Mouse (Mus musculus): Measurements from ENCODE around the gene Crip3. TPM values are rescaled to one million over a fixed set of nuclear protein-coding genes. Genes with fewer than 3 reads are reported as not detected.

Gene Crip3
- total RNA-seq, 2 experiments from 2014 or later, result 0.36 to 0.52 TPM

DNA sequence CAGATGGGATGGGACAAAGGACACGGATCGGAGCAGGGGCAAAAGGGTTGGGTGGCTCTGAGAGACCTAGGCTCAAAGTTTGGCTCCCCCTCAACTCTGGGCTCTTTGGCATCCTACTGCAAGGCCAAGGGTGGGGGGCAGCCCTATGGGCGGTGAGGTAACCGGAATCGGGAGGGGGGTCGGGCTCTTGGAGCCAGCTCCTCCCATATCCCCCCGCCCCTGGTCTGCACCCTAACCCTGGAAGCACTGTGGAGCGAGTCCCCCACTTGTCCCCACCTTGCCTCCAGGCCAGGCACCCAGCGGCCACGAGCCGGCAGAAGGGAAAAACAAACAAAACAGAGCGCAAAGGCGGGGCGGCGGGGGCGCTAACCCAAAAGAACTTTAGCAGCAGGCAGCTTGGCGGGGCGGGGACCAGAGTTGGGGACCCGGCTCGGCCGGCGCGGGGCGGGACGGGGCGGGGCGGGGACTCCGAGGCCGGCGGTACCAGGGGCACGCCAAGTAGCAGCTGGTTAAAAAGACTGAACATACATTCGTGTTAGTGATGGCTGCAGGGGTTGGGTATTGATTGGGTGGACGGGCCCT is 26.5 kb downstream of the Crip3 start:
- DNase-seq, result peak; percentile 48

DNA sequence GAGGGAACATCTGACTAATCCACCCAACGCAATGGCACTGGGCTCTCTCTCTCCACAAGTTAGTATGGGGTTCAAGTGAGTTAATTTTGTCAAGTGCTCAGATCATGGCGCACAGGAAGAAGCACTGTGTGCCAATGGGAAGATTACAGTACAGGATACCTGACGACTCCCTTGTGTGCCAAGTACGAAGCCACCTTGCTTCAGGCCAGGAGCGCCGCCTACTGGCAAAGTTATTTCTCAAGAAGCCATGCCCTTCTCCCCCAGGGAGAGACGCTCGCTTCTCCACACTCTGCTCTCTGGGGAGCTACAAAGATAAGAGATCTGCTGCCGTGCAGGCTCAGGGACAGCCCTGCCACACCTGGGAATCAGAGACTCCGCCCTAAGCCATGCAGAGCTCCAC is 29.1 kb downstream of the Crip3 start:
- peak; percentile 50 for DNase-seq

DNA sequence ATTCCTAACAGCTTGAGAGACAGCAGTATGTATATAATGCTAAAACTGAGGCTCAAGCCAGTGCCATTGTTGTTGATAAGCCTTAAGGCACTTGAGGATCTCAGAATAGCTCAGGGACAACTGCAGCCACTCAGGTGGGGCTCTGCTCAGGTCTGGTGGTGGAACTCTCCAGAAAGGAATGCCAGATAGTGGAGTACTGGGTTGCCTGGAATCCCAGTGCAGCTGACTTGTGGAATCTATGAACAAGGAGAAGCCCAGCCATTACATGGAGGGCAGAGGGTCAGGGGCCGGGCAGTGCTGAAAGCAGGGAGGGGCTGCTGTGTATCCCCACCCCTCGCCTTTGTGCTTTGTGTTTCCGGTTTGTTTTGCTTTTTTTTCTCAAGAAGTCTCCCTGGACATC is 29.7 kb downstream of the Crip3 start:
- peak; percentile 46 for DNase-seq

GRCm38 (mm10) chr17:46460673-46461072 is 31.9 kb downstream of the Crip3 start:
- DNase-seq, result no peak

GRCm38 (mm10) chr17:46461347-46461746 is 32.6 kb downstream of the Crip3 start:
- DNase-seq, result no peak

- DNase-seq, result peak; percentile 74
Measured at GRCm38 (mm10) chr17:46462226-46462625, 33.5 kb downstream of the Crip3 start.

DNA sequence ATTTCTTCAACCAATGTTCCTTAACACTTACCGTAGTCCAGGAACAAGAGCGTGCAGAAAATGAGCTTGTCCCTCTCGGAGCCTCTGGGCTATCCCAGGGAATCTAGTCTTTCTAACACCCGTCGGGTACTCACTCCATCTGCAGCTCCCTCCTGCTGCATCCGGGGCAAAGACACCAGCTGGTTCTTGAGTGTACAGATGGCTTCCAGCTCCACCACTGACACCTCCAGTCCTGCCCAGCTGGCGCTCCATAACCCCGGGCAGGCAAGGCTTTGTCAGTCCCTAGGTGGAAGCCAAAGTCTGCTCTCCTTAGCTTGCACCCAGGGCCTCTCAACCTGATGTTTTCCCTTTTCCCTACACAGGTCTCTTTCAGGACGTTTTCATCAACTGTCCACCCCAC is 39.1 kb downstream of the Crip3 start:
- no peak for DNase-seq

GRCm38 (mm10) chr17:46476601-46477000 is 47.9 kb downstream of the Crip3 start:
- DNase-seq, result no peak

- no peak for DNase-seq
Measured at GRCm38 (mm10) chr17:46477286-46477685, 48.6 kb downstream of the Crip3 start.

Other genes starting within 250 kb of the Crip3 start
- gene Polh, start 226.3 kb upstream of the Crip3 start, total RNA-seq (2021), result 10 to 100 TPM; 20.3 to 21.7 TPM
- gene Xpo5, start 226.1 kb upstream of the Crip3 start, total RNA-seq (2021), result 10 to 100 TPM; 26.9 to 28.7 TPM
- gene Polr1c, start 180.9 kb upstream of the Crip3 start, total RNA-seq (2021), result 10 to 100 TPM; 26.2 to 30.5 TPM
- 10 to 100 TPM; 64.6 TPM for gene Yipf3, start 180.8 kb upstream of the Crip3 start, total RNA-seq (2021)
- under 1 TPM; 0.81 to 0.90 TPM for gene Lrrc73, start 175.4 kb upstream of the Crip3 start, total RNA-seq (2021)
- 10 to 100 TPM; 55.0 to 59.0 TPM for gene Tjap1, start 145.9 kb upstream of the Crip3 start, total RNA-seq (2021)
- 1 to 10 TPM in 1 of 2 experiments, under 1 TPM in 1; 0.95 to 1.1 TPM for gene Dlk2, start 131.5 kb upstream of the Crip3 start, total RNA-seq (2021)
- 1 to 10 TPM; 5.1 to 5.8 TPM for gene Abcc10, start 100.6 kb upstream of the Crip3 start, total RNA-seq (2021)
- 10 to 100 TPM; 24.2 to 25.8 TPM for gene Zfp318, start 45.2 kb upstream of the Crip3 start, total RNA-seq (2021)
- gene Slc22a7, start 9.5 kb downstream of the Crip3 start, total RNA-seq (2021), result not detected
- under 1 TPM; 0.33 to 0.45 TPM for gene Ttbk1, start 58.7 kb downstream of the Crip3 start, total RNA-seq (2021)
- 10 to 100 TPM in 1 of 2 experiments, 1 to 10 TPM in 1; 9.5 to 10.2 TPM for gene Dnph1, start 67.8 kb downstream of the Crip3 start, total RNA-seq (2021)
- 10 to 100 TPM; 12.0 to 12.6 TPM for gene Cul9, start 117.5 kb downstream of the Crip3 start, total RNA-seq (2021)
- 100 to 1,000 TPM; 184 to 210 TPM for gene Srf, start 127.2 kb downstream of the Crip3 start, total RNA-seq (2021)
- 10 to 100 TPM; 34.8 to 36.2 TPM for gene Ptk7, start 200.6 kb downstream of the Crip3 start, total RNA-seq (2021)
- gene Klc4, start 217.1 kb downstream of the Crip3 start, total RNA-seq (2021), result 10 to 100 TPM; 18.9 TPM
- gene Mrpl2, start 217.3 kb downstream of the Crip3 start, total RNA-seq (2021), result 100 to 1,000 TPM; 107 to 109 TPM
- gene Cul7, start 221.4 kb downstream of the Crip3 start, total RNA-seq (2021), result 10 to 100 TPM; 65.5 to 66.6 TPM
- gene Rrp36, start 245.4 kb downstream of the Crip3 start, total RNA-seq (2021), result 10 to 100 TPM; 16.7 TPM
- 10 to 100 TPM; 62.9 to 66.8 TPM for gene Mea1, start 249.9 kb downstream of the Crip3 start, total RNA-seq (2021)